Mouse (Mus musculus): ENCODE measurements at regions not wholly inside any gene's neighbourhood (a gene's known extent, or its start where the extent isn't known, plus 50 kb on each side); places are given as distances from the start of the nearest gene placed in this dataset.
A peak's percentile ranks its signal among the peaks of the same experiment; 100 is the strongest.

- no peak for DNase-seq
Observed at GRCm38 (mm10) chr15:9898211-9898610, 149.5 kb upstream of the Spef2 start.

- no peak for DNase-seq
Observed at GRCm38 (mm10) chr15:9893146-9893545, 144.5 kb upstream of the Spef2 start.

- no peak for DNase-seq
Observed at GRCm38 (mm10) chr15:9892208-9892607, 143.5 kb upstream of the Spef2 start.

- DNase-seq = no peak
Observed at GRCm38 (mm10) chr15:9891446-9891845, 142.8 kb upstream of the Spef2 start.

GRCm38 (mm10) chr15:9875776-9876175 is 127.1 kb upstream of the Spef2 start:
- no peak for DNase-seq

- no peak for DNase-seq
Observed at GRCm38 (mm10) chr15:9870126-9870525, 121.5 kb upstream of the Spef2 start.

- peak; percentile 4 for DNase-seq
Observed at GRCm38 (mm10) chr15:9864778-9865177, 116.1 kb upstream of the Spef2 start.

GRCm38 (mm10) chr15:9861825-9862224 is 113.2 kb upstream of the Spef2 start:
- DNase-seq = no peak

- no peak for DNase-seq
Observed at GRCm38 (mm10) chr15:9839681-9840080, 91.0 kb upstream of the Spef2 start.

GRCm38 (mm10) chr15:9835096-9835495 is 86.4 kb upstream of the Spef2 start:
- peak; percentile 5 for DNase-seq

GRCm38 (mm10) chr15:9804469-9804868 is 55.8 kb upstream of the Spef2 start:
- no peak for DNase-seq
